Mouse (Mus musculus) liver, embryonic 12.5 days (tissue): Measurements from ENCODE around the gene Sirt7. TPM values are rescaled to one million over a fixed set of nuclear protein-coding genes. Genes with fewer than 3 reads are reported as not detected.
"Not testable (repeated sequence)": the region's sequence is repeated elsewhere in the genome, so short reads cannot be mapped to it uniquely, and the experiment has no call there.

Experiments
- ATAC-seq: fragments of 200-750 bp; cut with Nextera tagmentation; 2 replicates; pipeline ENCODE4 v1.8.0; 2017; ENCODE audit warnings: moderate number of reproducible peaks, mild to moderate bottlenecking, moderate library complexity
- H3K27ac ChIP-seq: fragments of 300-500 bp; sonication (generic); 2 replicates; pipeline ENCODE4 v1.5.1; 2016; ENCODE audit warnings: mild to moderate bottlenecking
- H3K27me3 ChIP-seq: fragments of 300-500 bp; sonication (generic); replicated peaks from 2 replicates; pipeline ENCODE4 v1.6.1; 2016; ENCODE audit warnings: mild to moderate bottlenecking, moderate library complexity
- H3K36me3 ChIP-seq: fragments of 300-500 bp; sonication (generic); 2 replicates; pipeline ENCODE4 v1.6.1; 2016; ENCODE audit warnings: mild to moderate bottlenecking, moderate library complexity
- H3K4me1 ChIP-seq: fragments of 300-500 bp; sonication (generic); 2 replicates; pipeline ENCODE4 v1.6.1; 2016
- H3K4me2 ChIP-seq: fragments of 300-500 bp; sonication (generic); 2 replicates; pipeline ENCODE4 v1.6.1; 2016; ENCODE audit warnings: mild to moderate bottlenecking, moderate library complexity
- H3K4me3 ChIP-seq: fragments of 300-500 bp; sonication (generic); 2 replicates; pipeline ENCODE4 v1.5.1; 2016; ENCODE audit warnings: mild to moderate bottlenecking, moderate library complexity
- H3K9ac ChIP-seq: fragments of 300-500 bp; sonication (generic); 2 replicates; pipeline ENCODE4 v1.6.1; 2016; ENCODE audit warnings: mild to moderate bottlenecking, moderate library complexity
- H3K9me3 ChIP-seq: fragments of 300-500 bp; sonication (generic); replicated peaks from 2 replicates; pipeline ENCODE4 v1.6.1; 2016; ENCODE audit warnings: mild to moderate bottlenecking, moderate library complexity
- WGBS: fragments of 180-500 bp; shearing (Covaris S2); methylation state at CpG from one replicate; pipeline ENCODE4 v1.1.7; 2016; ENCODE audit not compliant: insufficient replicate concordance; 5-methylcytosine and 5-hydroxymethylcytosine counted together
- polyA plus RNA-seq: library from polyadenylated mRNA; unstranded; fragments of >200 nt; fragmentation: Nextera tagmentation; extraction: Ambion mirVana; gene quantifications from 2 replicates; pipeline ENCODE4 v1.2.1, GENCODE M21; 2016

Sirt7 gene
- polyA plus RNA-seq, 1 experiment from 2014 or later, result 45.3 TPM

DNA sequence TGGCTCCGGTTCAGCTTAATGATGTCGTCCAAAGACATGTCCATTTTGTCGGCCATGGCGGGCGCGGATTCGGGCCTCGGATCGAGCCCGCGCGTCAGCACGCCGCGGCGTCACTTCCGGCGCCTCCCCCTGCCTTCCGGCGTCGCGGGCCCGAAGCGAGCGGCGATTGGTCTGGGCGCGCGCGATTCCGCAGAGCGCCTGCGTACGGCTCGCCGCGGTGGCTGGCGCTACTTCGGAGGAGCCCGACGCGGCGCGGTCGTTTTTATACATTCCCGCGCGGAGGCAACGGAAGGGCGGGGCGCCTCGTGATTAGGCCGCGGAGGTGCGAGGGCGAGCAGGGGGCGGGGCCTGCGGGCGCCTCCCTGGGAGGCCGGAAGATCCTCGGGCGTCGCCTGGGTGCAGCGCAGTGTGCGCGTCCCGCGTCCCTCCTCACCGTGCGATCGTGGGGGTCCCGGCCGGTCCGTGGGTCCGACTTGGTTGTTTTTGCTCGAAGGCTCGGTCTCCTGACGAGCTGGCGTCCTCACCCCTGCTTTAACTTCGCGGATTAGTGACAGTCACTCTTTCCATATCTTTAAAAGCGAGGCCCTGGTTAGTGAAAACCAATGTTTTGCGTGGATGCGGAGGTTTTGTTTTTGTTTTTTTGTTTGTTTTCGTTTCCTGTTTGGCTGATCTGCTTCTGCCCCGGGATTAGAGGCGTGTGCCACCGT, 26.6 kb downstream of the Sirt7 start, which contains the start of the genes Alyref and Anapc11:
Alyref (minus strand) TSS at position 83 of the 707 bp plus-strand sequence.
Anapc11 (plus strand) TSS at position 139 of the 707 bp plus-strand sequence.
- Histone ChIP-seq H3K27ac (peak within 1 kb of the TSS; percentile 96), H3K4me3 (peak within 1 kb of the TSS; percentile 95), H3K9me3 (no peaks in the 10 kb centered on the region), H3K4me2 (peak within 1 kb of the TSS; percentile 93), H3K9ac (peak within 1 kb of the TSS; percentile 100), H3K4me1 (peaks cover 78% of the 10 kb centered on the region), H3K36me3 (peaks cover 73% of the 10 kb centered on the region), H3K27me3 (no peaks in the 10 kb centered on the region)
- ATAC-seq, result peak; percentile 97
- 1% methylated on average over 88 of the region's 88 CpGs for WGBS

DNA sequence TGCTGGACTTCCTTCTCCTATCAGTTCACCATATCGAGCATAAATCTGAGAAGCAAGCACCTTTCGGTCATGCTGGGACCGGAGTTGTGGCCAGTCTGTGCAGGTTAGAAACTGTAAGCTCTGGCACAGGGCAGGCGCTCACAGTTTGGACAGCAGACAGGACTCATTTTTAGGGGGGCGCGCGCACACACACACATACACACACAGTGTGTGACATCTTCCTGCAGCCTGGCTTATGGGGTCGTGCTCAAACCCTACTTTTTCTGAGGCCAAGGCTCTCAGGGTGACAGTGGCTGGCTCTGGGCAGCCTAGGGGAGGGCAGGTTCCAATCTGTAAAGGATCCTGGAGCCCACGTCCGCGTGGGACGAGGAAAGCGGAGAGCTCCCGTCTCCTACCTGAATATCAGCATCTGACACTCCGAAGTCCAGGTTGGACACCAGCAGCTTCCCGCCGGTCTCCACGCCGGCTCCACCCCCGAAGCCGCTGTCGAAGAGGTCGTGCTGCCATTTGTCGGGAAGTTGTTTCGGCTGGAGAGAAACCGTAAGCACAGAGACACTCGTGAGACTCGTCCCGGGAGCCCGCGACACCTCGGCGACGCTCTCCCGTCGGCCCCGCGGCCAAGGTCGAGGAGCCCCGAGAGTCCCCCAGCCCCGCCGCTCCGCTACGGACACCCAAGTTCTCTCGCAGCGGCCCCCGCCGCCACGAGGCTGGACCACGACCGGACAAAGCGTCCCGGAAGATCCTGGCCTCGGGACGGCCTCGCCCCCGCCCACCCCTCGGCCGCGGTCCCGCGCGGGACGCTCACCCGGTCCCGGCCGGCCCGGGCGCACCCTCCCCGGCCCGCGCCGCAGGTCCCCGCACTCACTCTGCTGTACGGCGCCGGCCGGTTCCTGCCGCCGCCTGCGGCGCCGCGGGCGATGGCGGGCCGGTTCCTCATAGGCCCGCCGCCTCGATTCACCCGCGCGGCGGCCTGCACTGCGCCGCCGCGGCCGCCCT, 27.5 kb downstream of the Sirt7 start:
- H3K4me1 ChIP-seq, result peaks cover 74% of the 10 kb centered on the region
- H3K9ac ChIP-seq, result peak overlapping the region; percentile 100
- H3K9me3 ChIP-seq, result no peaks in the 10 kb centered on the region
- peaks cover 73% of the 10 kb centered on the region for H3K36me3 ChIP-seq
- peak overlapping the region; percentile 93 for H3K4me2 ChIP-seq
- peak; percentile 30 for ATAC-seq
- 3% methylated on average over 92 of the region's 99 CpGs for WGBS
- peak overlapping the region; percentile 96 for H3K27ac ChIP-seq
- peak overlapping the region; percentile 95 for H3K4me3 ChIP-seq
- no peaks in the 10 kb centered on the region for H3K27me3 ChIP-seq

DNA sequence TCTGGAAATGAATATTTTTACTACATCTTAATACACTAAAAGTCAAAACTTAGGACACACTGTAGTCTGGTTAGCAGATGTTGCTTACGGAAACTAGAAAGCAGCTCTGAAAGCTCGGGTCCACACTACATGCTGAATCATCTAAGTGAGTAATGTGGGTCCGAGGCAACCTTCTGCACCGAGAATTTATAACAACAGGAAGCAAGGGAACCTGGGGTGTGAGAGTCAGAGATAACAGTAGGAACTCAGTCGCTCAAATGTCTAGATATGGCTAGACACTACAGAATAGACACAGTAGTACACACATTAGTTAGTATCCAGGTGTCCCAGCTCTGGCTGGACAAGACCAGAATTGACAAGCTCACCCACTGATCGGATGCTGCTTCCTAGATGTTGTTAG, 36.5 kb downstream of the Sirt7 start:
- Histone ChIP-seq H3K27me3 (no peaks in the 10 kb centered on the region), H3K4me2 (no peak overlapping the region), H3K4me3 (no peak overlapping the region), H3K4me1 (peaks cover 28% of the 10 kb centered on the region), H3K9me3 (no peaks in the 10 kb centered on the region), H3K36me3 (peaks cover 100% of the 10 kb centered on the region), H3K27ac (peak overlapping the region; percentile 33; the same call in 1 of the 2 replicates), H3K9ac (no peak overlapping the region)
- peak; percentile 72 for ATAC-seq
- WGBS, result 27% methylated on average over 6 of the region's 6 CpGs

DNA sequence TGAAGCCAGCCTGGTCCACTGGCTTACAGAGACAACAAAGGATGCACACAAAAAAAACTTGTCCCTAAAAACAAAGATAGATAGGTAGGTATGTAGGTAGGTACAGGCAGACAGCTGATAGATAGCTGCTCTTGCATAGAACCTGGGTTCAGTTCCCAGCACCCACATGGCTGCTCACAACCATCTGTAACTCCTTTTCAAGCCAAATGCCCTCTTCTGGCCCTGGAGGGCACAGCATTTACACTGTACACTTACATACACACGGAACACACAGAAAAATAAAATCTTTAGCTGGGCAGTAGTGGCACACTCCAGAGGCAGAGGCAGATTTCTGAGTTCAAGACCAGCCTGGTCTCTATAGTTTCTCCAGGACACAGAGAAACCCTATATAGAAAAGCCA, 41.1 kb downstream of the Sirt7 start:
- WGBS, result 81% methylated on average over 1 of the region's 1 CpGs

DNA sequence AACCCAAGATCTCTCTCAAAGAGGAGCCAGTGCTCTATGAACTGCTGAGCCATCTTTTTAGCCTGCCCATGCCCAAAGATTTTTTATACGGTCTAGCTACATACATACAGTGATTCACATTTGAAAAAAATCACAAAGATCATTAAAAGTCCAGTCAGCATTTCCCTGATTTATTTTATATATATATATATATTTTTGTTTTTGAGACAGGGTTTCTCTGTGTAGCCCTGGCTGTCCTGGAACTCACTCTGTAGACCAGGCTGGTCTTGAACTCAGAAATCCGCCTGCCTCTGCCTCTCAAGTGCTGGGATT, 42.1 kb downstream of the Sirt7 start:
- H3K27ac ChIP-seq, H3K27me3 ChIP-seq, H3K9me3 ChIP-seq, H3K4me3 ChIP-seq, H3K4me2 ChIP-seq, H3K9ac ChIP-seq, ATAC-seq: not testable (repeated sequence)
- Histone ChIP-seq H3K4me1 (peaks cover 39% of the 10 kb centered on the region), H3K36me3 (peaks cover 76% of the 10 kb centered on the region)
- WGBS, result 75% methylated on average over 2 of the region's 2 CpGs

More for the DNA sequence above, 41.1 kb downstream of the Sirt7 start:
- Histone ChIP-seq H3K9ac (no peak overlapping the region), H3K9me3 (no peaks in the 10 kb centered on the region), H3K36me3 (peaks cover 76% of the 10 kb centered on the region), H3K4me3 (no peak overlapping the region), H3K27ac (no peak overlapping the region), H3K27me3 (no peaks in the 10 kb centered on the region), H3K4me2 (no peak overlapping the region), H3K4me1 (peaks cover 39% of the 10 kb centered on the region)
- ATAC-seq, result no peak

DNA sequence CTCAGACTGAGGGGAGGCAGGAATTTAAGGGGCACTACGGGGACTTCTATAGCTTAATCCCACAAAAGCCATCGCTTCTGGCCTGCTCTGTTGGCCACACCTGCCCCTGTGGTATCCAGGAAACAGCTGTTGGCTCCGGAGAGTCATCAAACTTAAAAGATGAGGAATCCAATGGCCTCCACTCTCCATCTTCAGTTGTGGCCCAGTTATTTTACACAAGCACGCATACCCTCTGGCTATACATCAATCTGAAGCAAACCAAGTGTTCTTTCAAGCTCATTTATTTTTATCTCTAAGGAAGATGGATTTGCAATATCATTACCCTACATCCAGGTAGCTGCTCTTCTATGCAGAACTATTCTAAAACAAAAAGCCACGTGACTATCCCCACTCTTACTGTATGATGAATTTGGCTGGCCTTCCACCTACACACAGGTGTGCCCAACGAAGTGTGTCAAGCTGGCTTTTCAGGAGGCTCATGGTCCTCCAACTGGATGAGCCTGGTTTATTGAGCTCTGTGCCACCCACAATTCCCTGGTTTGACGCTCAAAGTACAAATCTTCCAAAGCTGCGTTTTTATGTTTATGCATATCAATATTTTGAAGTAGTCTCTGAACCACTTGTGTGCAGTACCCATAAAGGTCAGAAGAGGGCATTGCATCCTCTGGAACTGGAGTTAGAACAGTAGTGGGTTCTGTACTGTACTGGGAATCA, 42.6 kb downstream of the Sirt7 start:
- WGBS, result 60% methylated on average over 8 of the region's 8 CpGs
- no peaks in the 10 kb centered on the region for H3K9me3 ChIP-seq

DNA sequence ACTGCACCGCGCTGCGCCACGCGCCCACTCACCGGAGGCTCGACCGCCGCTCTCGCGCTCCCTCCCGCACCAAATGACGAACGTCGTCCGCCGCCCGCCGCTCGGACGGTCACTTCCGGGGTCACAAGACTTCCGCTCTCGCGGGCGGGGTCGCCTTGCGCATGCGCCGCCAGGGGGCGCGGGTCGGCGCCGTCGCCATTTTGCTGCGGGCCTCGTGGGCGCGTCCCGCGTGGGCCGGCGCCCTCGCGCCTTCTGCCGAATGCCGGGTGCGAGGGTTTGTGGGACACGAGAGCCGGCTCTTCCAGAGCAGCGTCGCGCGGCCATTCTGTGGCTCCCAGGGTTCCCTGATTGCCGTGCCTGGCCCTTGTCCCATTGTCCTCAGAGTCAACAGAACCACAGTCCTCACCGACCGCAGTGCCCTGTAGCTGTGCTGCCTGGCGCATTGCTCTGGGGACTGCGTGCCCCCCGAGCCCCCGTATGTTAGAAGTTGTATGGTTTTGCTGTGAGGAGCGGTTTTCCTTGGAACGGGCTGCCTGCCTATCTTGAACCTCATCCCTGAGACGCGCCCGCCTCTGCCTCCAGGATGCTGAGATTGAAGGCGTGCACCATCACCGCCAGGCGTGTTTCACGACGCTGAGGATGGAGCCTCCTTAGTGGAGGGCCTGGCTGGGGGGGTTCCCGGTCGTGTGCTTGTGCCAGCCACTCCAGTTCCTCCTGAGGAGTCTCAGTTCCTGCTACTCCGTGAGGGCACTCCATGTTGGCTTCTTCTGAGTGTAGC, 43.4 kb downstream of the Sirt7 start, which contains the start of gene Arhgdia:
Arhgdia (minus strand) TSS at position 135 of the 778 bp plus-strand sequence.
- H3K4me1 ChIP-seq, result peaks cover 46% of the 10 kb centered on the region
- WGBS, result 3% methylated on average over 73 of the region's 75 CpGs

More for the DNA sequence above, 42.6 kb downstream of the Sirt7 start:
- Histone ChIP-seq H3K4me3 (peak overlapping the region; percentile 87), H3K27me3 (no peaks in the 10 kb centered on the region), H3K4me2 (peak overlapping the region; percentile 98), H3K4me1 (peaks cover 39% of the 10 kb centered on the region), H3K27ac (peak overlapping the region; percentile 93), H3K9ac (peak overlapping the region; percentile 89), H3K36me3 (peaks cover 76% of the 10 kb centered on the region)
- no peak for ATAC-seq

DNA sequence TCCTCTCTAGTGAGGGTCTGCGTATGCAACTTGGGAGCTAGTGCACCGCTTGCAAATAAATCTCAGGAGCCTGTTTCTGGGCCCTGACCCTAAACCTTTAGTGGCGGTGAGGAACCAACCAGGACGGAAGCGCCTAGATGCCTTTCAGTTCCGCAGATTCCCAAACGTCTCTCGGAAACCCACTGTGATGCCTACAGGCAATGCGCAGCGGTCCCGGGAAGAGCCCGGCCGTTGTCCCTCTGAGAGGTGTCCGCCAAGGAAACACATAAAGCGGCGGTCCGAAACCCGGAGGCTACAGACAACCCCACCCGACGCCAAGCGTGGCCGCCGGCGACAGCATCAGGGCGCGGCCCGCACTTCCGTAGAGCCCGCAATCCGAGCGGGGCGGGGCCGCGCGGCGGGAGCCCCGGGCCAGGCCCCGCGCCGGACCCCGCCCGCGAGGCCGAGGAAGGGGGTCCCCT, 44.1 kb downstream of the Sirt7 start:
- H3K27ac ChIP-seq, result peak overlapping the region; percentile 93
- H3K27me3 ChIP-seq, result no peaks in the 10 kb centered on the region
- ATAC-seq, result peak; percentile 68
- WGBS, result under 1% methylated on average over 43 of the region's 44 CpGs
- H3K9ac ChIP-seq, result peak overlapping the region; percentile 89
- H3K4me3 ChIP-seq, result peak overlapping the region; percentile 87
- peak overlapping the region; percentile 98 for H3K4me2 ChIP-seq
- H3K9me3 ChIP-seq, result no peaks in the 10 kb centered on the region
- H3K36me3 ChIP-seq, result peaks cover 71% of the 10 kb centered on the region
- peaks cover 48% of the 10 kb centered on the region for H3K4me1 ChIP-seq

More for the DNA sequence above, 43.4 kb downstream of the Sirt7 start, which contains the start of gene Arhgdia:
- peak; percentile 60 for ATAC-seq
- H3K4me3 ChIP-seq, result peak within 1 kb of the TSS; percentile 87
- H3K9ac ChIP-seq, result peak within 1 kb of the TSS; percentile 89
- H3K9me3 ChIP-seq, result no peaks in the 10 kb centered on the region
- H3K4me2 ChIP-seq, result peak within 1 kb of the TSS; percentile 98
- peak within 1 kb of the TSS; percentile 93 for H3K27ac ChIP-seq
- H3K27me3 ChIP-seq, result no peaks in the 10 kb centered on the region
- peaks cover 76% of the 10 kb centered on the region for H3K36me3 ChIP-seq

DNA sequence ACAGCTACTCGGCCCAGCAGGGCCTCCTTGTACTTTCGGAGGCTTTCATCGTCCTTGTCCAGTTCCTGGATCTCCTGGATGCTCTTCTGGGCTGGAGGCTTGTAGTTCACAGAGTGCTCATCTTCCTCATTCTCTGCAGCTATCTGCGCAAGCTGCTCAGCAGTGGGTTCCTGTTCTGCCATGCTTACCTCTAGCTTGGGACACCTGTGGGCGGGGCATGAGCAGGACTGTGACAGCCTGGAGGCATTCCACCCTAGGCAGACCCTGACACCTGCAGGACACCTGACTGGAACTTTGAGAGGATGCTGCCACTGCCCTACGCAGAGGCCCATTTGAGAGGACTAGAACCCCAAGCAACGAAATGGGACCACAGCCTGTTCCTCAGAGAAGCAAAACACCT, 44.9 kb downstream of the Sirt7 start:
- peak overlapping the region; percentile 89 for H3K9ac ChIP-seq
- H3K4me1 ChIP-seq, result peaks cover 52% of the 10 kb centered on the region
- H3K27ac ChIP-seq, result peak overlapping the region; percentile 93
- H3K9me3 ChIP-seq, result no peaks in the 10 kb centered on the region
- H3K36me3 ChIP-seq, result peaks cover 63% of the 10 kb centered on the region
- H3K4me2 ChIP-seq, result peak overlapping the region; percentile 98
- H3K27me3 ChIP-seq, result no peaks in the 10 kb centered on the region
- peak overlapping the region; percentile 87 for H3K4me3 ChIP-seq
- ATAC-seq, result no peak
- WGBS, result 45% methylated on average over 7 of the region's 7 CpGs

DNA sequence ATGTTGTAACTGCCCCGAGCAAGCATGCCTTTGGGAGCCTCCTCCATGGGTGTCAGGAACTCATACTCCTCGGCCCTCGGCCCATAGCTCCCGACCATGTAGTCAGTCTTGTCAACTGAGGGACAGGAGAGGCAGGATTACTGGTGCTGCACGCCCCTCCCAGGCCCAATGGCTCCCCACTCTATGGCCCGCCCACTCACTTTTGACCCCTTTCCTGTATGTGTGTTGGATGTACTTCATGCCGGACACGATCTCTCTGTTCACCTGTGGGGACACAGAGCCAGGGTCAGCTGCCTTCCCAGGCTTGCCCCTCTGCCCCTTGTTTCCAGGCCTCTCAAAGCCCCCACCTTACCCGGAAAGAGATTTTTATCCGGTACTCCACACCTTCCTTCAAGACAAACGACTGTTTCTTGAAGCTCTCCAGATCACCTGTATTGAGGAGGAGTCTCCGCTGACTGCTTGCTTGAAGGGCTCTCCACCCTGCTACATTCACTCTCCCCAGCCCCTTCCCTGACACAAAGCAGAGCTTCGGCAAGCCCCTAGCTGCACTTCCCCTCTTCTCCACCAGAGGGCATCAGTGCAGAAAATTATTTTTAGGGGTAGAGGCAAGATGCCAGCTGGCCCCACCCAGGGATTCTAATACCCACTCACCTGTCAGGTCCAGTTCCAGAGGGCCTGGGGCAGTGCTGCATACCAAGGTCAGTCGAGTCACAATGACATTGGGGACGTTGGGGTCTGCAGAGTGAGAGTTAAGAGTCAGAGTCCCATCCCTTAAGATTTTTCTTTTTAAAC, 45.5 kb downstream of the Sirt7 start:
- no peaks in the 10 kb centered on the region for H3K9me3 ChIP-seq
- 0 out of 2 replicates have a peak overlapping the region, but pooled peaks have one; percentile 23 for H3K9ac ChIP-seq
- WGBS, result 60% methylated on average over 15 of the region's 15 CpGs
- H3K27me3 ChIP-seq, result no peaks in the 10 kb centered on the region
- peak overlapping the region; percentile 93 for H3K27ac ChIP-seq
- ATAC-seq, result no peak
- peaks cover 57% of the 10 kb centered on the region for H3K36me3 ChIP-seq
- H3K4me1 ChIP-seq, result peaks cover 57% of the 10 kb centered on the region
- H3K4me3 ChIP-seq, result peak overlapping the region; percentile 87
- peak overlapping the region; percentile 98 for H3K4me2 ChIP-seq
